Mouse (Mus musculus) olfactory bulb, adult 2 months (tissue): Measurements from ENCODE around the gene Muc13.

ENCODE experiments used
- CTCF ChIP-seq: fragments of 200-500 bp; IDR thresholded peaks from 2 replicates; pipeline ENCODE4 v1.5.1; 2012; ENCODE audit warnings: low read depth, mild to moderate bottlenecking, low read length, moderate library complexity; ENCODE audit not compliant: insufficient read depth
- POLR2A ChIP-seq: fragments of 200-500 bp; IDR thresholded peaks from 2 replicates; pipeline ENCODE4 v1.6.1; 2012; ENCODE audit warnings: mild to moderate bottlenecking, low read depth, low read length, moderate library complexity; ENCODE audit not compliant: insufficient read depth

DNA sequence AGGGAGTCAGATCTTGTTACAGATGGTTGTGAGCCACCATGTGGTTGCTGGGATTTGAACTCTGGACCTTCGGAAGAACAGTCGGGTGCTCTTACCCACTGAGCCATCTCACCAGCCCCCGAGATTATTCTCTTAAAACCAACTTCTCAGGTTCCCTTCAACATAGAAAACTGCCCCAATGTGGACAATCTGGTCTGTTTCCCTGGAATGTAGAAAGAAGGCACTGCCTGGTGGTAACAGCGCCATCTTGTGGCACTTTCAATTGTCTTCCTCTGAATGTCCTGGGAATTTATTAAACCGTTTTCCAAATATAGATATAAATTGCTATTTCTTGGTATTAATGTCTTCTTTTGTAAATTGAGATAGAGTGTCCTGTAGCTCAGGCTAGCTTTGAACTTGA, 4.0 kb downstream of the Muc13 start:
- TF ChIP-seq POLR2A: no peak
- no peak for TF ChIP-seq CTCF
